Comparison of ENCODE assay signal across 9 mouse cellular contexts in the genomic region with DNA sequence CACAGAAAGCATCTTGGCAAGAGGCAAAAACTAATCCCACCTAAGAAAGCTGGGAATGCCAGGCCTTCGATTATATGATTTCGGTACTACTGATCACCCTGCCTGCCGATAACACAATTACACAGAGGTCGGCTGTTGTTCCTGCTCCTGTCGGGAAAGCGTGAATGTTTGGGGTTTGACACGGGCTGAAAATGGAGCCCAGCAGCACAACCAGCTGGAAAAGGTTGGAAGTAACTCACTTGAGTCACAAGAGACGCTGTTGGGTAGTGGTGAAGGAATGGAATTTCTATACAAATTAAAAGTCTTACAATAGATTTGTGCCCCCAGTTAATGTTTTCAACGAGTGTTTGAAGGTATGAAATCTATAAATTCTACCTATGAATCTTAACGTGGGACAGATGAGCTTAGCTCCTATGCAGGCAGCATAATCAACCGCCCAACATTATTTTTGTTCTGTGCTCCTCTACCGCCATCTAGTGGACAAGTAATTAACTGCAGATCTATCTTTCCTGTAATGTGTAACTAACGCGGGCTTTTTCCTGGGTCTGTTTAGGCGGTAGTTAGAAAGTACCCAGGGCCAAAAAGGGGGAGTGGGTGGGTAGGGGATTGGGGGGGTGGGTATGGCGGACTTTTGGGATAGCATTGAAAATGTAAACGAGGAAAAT.
DNase-seq lines count a peak whose midpoint lies in the region; ATAC-seq and TF ChIP-seq lines count a peak whose summit lies in the region.
"Had no signal": no experiment of that assay in that cellular context is flagged by ENCODE, and none has a peak within 500 bp of the region (broad histone marks: within the 10 kb centered on the region; RNA-seq: fewer than 3 reads in every experiment).

No protein-coding gene starts in this region.

- H3K27ac ChIP-seq in embryonic facial prominence, embryonic 15.5 days (replicated peaks): no peak overlapping the region
- no peak overlapping the region for H3K27ac ChIP-seq in hindbrain, postnatal 0 days
- no peak overlapping the region for H3K27ac ChIP-seq in limb, embryonic 10.5 days
- H3K27ac ChIP-seq: embryonic facial prominence, embryonic 12.5 days had no signal

- no peak for ATAC-seq in embryonic facial prominence, embryonic 15.5 days (ENCODE audit: insufficient number of reproducible peaks, low FRiP score, low TSS enrichment, low read depth)
- ATAC-seq in hindbrain, postnatal 0 days: peak; percentile 71

- H3K4me3 ChIP-seq in embryonic facial prominence, embryonic 15.5 days (replicated peaks): no peak overlapping the region
- no peak overlapping the region for H3K4me3 ChIP-seq in hindbrain, postnatal 0 days (ENCODE audit: low read length)
- no peak overlapping the region for H3K4me3 ChIP-seq in limb, embryonic 10.5 days
- H3K4me3 ChIP-seq: embryonic facial prominence, embryonic 12.5 days had no signal

- TF ChIP-seq CTCF in hindbrain, postnatal 0 days (IDR thresholded peaks at IDR 0.05; ENCODE audit: low read depth): peak; percentile 86

- no peaks in the 10 kb centered on the region for H3K27me3 ChIP-seq in embryonic facial prominence, embryonic 15.5 days
- no peaks in the 10 kb centered on the region for H3K27me3 ChIP-seq in hindbrain, postnatal 0 days (ENCODE audit: insufficient read depth, low read length)
- no peaks in the 10 kb centered on the region for H3K27me3 ChIP-seq in limb, embryonic 10.5 days (ENCODE audit: low read depth, poor library complexity, severe bottlenecking)
- H3K27me3 ChIP-seq: embryonic facial prominence, embryonic 12.5 days had no signal

- 20% methylated on average over 17 of the region's 17 CpGs for WGBS in embryonic facial prominence, embryonic 15.5 days
- WGBS in hindbrain, postnatal 0 days: 25% methylated on average over 17 of the region's 17 CpGs
- WGBS in limb, embryonic 10.5 days: 29% methylated on average over 17 of the region's 17 CpGs

- H3K4me2 ChIP-seq in embryonic facial prominence, embryonic 15.5 days (replicated peaks): 0 out of 2 replicates have a peak overlapping the region, but pooled peaks have one; percentile 10
- peak overlapping the region; percentile 27; the same call in 1 of the 2 replicates for H3K4me2 ChIP-seq in hindbrain, postnatal 0 days (ENCODE audit: low read depth, low read length)
- H3K4me2 ChIP-seq: embryonic facial prominence, embryonic 12.5 days had no signal

- no peaks in the 10 kb centered on the region for H3K4me1 ChIP-seq in embryonic facial prominence, embryonic 15.5 days
- H3K4me1 ChIP-seq in hindbrain, postnatal 0 days (ENCODE audit: insufficient read depth, low read length): no peaks in the 10 kb centered on the region
- H3K4me1 ChIP-seq in limb, embryonic 10.5 days: peaks cover 3% of the 10 kb centered on the region; the same call in 1 of the 2 replicates
- H3K4me1 ChIP-seq: embryonic facial prominence, embryonic 12.5 days had no signal

- peak; percentile 59 for DNase-seq in ovary, postnatal 14 days (ENCODE audit: low spot score)
- DNase-seq in ovary, postnatal 10 days (ENCODE audit: low spot score): no peak
- peak; percentile 31 for DNase-seq in WW6 (ENCODE audit: low read depth, low spot score)
- DNase-seq in hindbrain, postnatal 0 days (ENCODE audit: low spot score): peak; percentile 91
- peak; percentile 38 for DNase-seq in limb, embryonic 10.5 days (ENCODE audit: low spot score)
- DNase-seq in naive thymus-derived CD4-positive, alpha-beta T cell, adult 2 months (ENCODE audit: low read depth): peak; percentile 81
- DNase-seq in gastrocnemius, postnatal 36 days: no peak

- H3K9me3 ChIP-seq in embryonic facial prominence, embryonic 15.5 days (replicated peaks): no peaks in the 10 kb centered on the region
- H3K9me3 ChIP-seq in hindbrain, postnatal 0 days (ENCODE audit: low read length): no peaks in the 10 kb centered on the region
- H3K9me3 ChIP-seq in limb, embryonic 10.5 days (replicated peaks): no peaks in the 10 kb centered on the region
- H3K9me3 ChIP-seq: embryonic facial prominence, embryonic 12.5 days had no signal

- H3K9ac ChIP-seq in embryonic facial prominence, embryonic 15.5 days: no peak overlapping the region
- no peak overlapping the region for H3K9ac ChIP-seq in hindbrain, postnatal 0 days (replicated peaks; ENCODE audit: low read length)
- H3K9ac ChIP-seq: embryonic facial prominence, embryonic 12.5 days had no signal

- intact Hi-C loops in gastrocnemius, postnatal 36 days (cut with DNase I): no loop called here

- H3K36me3 ChIP-seq in embryonic facial prominence, embryonic 15.5 days: no peaks in the 10 kb centered on the region
- no peaks in the 10 kb centered on the region for H3K36me3 ChIP-seq in hindbrain, postnatal 0 days (ENCODE audit: insufficient read depth, low read length)
- no peaks in the 10 kb centered on the region for H3K36me3 ChIP-seq in limb, embryonic 10.5 days
- H3K36me3 ChIP-seq: embryonic facial prominence, embryonic 12.5 days had no signal

Comparison
In these comparisons a context has a peak if more than half of its experiments do, and no peak if none do; other contexts are left out.
1. DNase-seq: peak in ovary, postnatal 14 days (single experiment), WW6 (single experiment), hindbrain, postnatal 0 days (single experiment), limb, embryonic 10.5 days (single experiment) and naive thymus-derived CD4-positive, alpha-beta T cell, adult 2 months (single experiment); none in ovary, postnatal 10 days (single experiment) and gastrocnemius, postnatal 36 days (0 of 2).